Mouse (Mus musculus) urinary bladder, postnatal 36 days (tissue): ENCODE measurements around the gene Adgrv1.

Experiments
- DNase-seq, 2 experiments: peaks; one replicate each; pipeline ENCODE4 v3.0.0; 2022; ENCODE audit warnings: low spot score in 2 of 2, mixed read lengths in 1 of 2

Gene Adgrv1

GRCm38 (mm10) chr13:81610349-81610748 is 22.6 kb downstream of the Adgrv1 start:
- DNase-seq: no peak

DNA sequence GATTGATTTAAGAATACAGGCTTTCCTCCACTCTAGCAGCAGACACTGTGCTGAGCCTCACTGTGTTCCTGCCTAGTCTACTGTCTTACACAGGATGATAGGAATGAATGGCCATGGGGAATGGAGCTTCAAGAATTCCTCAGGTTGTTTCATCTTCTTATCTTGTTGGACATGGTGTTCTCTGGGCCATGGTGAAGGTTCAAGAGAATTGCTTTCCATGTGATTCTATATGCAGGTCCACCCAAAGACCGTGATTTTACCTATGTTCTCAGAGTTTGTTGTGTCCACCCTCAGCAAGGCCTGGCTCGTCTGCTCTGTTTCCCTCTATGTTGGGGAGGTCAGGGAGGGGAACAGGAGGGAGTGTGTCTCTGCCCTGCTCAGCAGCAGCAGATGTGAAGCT is 26.0 kb downstream of the Adgrv1 start:
- DNase-seq: no peak

DNA sequence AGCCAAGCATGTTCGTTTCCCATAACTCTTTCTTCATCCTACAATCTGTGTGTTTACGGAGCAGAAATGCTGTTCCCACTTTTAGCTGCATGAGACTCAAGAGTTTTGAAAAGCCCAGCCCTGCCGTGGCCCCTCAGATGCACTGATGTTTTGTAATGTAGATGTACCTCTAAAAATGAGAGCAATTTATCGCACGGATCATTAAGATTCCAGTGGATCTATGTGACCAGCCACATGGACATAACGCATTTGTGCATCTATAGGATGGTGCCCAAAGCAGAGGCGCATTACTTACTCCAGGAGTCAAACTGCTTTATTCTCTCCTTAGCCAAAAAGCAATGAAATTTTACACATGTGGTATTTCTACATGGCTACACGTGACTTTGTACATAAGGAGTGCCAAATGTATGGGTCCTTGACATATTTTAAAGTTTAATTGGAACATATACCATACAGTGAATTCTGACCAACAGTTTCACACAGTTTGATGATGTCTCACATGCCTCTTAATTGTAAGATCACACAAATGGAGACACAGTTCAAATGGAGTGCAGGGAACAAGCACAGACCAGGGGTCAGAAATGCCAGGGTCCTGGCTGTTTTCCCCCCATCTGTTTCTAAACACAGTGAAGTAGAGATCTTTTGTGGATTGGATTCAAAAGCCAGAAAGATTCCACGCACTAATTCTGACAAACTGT is 35.9 kb downstream of the Adgrv1 start:
- no peak for DNase-seq

DNA sequence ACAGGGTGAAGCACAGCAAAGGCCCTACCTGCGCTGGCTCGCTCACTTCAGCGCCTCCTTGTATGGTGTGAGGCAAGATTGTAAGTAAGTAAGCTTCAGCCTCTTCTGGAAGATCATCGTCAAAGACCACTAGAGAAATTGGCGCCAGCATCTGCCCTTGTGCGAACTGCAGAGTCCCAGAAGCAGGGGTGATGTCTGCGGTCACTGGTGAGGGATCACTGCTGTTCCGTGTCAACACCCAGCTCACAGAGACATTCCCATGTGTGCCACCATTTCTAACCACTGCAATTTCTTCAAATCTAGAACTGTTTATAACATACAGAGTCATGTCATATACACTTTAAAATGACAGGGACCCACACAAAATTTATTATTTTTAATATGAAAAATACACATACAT is 54.3 kb downstream of the Adgrv1 start:
- DNase-seq: no peak

GRCm38 (mm10) chr13:81570241-81570821 is 62.6 kb downstream of the Adgrv1 start:
- no peak for DNase-seq

DNA sequence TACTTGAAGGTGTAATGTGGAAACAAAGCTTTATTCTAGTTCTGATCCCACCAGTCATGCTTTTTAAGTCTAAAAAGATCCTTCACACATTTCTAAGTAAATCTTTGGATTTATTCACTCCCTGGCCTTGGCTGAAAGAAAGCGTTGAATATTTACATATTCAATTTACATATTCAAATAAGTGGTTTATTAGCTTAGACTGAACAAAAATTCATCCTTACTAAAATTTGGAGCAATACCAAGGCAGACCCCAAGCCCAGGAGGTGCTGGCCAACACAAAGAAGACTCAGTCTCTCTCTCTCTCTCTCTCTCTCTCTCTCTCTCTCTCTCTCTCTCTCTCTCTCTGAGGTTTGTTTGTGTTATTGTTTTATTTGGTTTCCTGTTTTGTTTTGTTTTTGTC is 82.9 kb downstream of the Adgrv1 start:
- no peak for DNase-seq

- DNase-seq: no peak
Measured at GRCm38 (mm10) chr13:81534916-81535315, 98.0 kb downstream of the Adgrv1 start.

DNA sequence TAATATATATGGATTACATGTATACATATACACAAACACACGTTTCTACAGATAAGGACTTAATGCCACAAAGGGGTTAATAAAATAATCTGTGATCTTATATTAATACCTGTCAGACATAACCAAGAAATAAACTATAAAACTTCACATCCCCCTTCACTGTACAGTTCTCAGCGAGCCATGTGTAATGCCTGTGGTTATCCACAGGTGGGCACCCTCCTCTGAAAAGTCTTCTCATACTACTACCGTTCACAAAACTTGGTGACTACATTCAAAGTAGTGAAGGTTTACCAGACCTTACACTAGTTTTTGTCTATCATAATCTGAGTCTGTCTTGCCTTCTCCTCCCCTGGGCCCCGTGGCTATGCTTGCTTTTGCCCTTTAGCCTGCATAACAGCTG is 106.3 kb downstream of the Adgrv1 start:
- no peak for DNase-seq

DNA sequence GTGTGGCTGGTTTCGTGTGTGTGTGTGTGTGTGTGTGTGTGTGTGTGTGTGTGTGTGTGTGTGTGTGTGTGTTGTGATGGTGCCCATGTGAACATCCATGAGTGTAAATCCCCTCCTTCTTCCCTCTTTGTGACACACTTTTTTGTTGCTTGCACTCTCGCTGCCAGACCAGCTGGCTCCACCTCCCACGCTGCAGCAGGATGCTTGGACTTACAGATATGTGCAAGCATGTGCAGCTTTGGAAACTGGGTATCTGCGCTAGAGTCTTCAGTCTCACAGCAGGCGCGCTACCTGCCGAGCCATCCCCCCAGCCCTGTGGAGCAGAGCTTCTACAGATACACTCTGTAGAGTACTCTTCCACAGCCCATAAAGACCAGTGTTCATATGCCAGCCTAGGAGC is 122.8 kb downstream of the Adgrv1 start:
- no peak for DNase-seq

- DNase-seq: no peak
Measured at GRCm38 (mm10) chr13:81497035-81497434, 135.9 kb downstream of the Adgrv1 start.

GRCm38 (mm10) chr13:81491971-81492370 is 141.0 kb downstream of the Adgrv1 start:
- no peak for DNase-seq

GRCm38 (mm10) chr13:81486980-81487379 is 146.0 kb downstream of the Adgrv1 start:
- DNase-seq: no peak

DNA sequence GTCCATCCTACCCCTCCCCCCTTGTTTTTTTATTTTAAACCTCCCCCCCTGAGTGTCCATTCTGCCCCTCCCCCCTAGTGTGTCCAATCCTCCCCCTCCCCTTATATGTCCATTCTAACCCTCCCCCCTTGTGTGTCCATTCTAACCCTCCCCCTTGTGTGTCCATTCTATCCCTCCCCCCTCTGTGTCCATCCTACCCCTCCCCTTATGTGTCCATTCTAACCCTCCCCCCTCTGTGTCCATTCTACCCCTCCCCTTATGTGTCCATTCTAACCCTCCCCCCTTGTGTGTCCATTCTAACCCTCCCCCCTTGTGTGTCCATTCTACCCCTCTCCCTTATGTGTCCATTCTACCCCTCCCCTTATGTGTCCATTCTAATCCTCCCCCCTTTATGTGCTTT is 159.2 kb downstream of the Adgrv1 start:
- DNase-seq: no peak

- no peak for DNase-seq
Measured at GRCm38 (mm10) chr13:81466661-81467060, 166.3 kb downstream of the Adgrv1 start.

DNA sequence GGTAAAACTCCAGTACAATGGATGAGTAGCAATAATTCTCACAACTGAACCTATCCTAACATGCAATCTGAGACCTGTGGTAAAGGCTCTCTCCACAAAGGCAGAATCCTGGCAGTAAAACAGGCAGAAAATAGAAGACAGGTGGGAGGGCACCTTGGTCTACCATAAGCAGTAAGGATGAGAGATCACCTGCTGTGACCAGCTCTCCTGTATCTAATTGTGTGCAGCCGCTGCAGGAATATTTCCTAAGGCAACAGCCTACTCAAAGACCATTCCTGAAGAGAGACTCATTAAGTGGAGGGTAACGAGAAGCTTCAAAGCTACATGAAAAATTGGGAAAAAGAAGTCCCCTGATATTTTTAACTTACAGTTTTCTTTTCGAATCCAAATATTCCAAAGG is 167.2 kb downstream of the Adgrv1 start:
- no peak for DNase-seq

DNA sequence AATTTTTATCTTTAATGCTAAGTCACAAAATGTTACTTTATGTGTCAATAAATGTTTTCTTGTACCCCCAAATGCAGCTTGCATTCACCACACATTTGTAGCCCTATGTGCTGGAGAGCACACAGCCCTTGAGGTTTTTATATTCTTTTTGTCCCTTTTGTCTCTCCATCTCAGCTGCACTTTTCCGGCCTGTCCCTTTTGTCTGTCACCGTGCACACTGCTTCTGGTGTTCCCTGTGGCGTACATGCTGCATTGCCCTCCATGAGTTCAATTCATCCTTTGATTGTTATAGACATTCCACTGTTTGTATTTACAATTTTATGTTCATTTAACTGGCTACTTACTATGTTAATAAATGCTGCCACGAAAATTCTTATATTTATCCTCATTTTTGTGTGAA is 183.3 kb downstream of the Adgrv1 start:
- no peak for DNase-seq

GRCm38 (mm10) chr13:81449198-81449597 is 183.8 kb downstream of the Adgrv1 start:
- no peak for DNase-seq

GRCm38 (mm10) chr13:81441412-81441811 is 191.5 kb downstream of the Adgrv1 start:
- DNase-seq: no peak

DNA sequence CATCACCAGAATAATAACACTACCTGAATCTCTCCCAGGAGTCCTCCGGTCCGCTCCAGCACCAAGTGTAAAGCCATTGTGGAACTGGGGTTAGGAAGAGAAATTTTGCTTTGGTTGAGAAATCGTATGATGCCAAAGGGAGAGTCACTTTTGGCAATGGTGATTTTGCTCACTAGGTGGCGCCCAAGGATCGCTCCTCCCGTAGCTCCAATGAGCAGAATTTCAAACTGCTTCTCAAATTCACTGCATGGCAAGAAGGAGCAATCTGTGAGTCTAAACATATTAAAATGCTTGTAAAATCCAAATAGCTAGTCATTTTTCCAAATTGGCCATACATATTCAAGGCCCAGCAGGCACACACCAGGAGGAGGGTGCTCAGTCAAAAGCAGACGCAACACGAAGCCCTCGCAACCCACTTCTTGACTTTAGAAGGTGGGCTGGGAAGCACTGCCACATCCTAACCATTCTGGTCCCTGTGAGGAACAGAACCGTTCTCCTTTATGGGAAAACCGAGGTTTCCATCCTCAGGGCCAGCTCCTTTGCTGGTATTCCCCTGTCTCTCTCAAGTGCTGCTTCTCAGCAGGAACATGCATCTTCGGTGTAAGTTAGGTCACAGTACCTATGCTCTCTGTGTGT is 193.4 kb downstream of the Adgrv1 start:
- peak; percentile 48 to 66 for DNase-seq

- DNase-seq: no peak
Measured at GRCm38 (mm10) chr13:81437088-81437487, 195.9 kb downstream of the Adgrv1 start.

DNA sequence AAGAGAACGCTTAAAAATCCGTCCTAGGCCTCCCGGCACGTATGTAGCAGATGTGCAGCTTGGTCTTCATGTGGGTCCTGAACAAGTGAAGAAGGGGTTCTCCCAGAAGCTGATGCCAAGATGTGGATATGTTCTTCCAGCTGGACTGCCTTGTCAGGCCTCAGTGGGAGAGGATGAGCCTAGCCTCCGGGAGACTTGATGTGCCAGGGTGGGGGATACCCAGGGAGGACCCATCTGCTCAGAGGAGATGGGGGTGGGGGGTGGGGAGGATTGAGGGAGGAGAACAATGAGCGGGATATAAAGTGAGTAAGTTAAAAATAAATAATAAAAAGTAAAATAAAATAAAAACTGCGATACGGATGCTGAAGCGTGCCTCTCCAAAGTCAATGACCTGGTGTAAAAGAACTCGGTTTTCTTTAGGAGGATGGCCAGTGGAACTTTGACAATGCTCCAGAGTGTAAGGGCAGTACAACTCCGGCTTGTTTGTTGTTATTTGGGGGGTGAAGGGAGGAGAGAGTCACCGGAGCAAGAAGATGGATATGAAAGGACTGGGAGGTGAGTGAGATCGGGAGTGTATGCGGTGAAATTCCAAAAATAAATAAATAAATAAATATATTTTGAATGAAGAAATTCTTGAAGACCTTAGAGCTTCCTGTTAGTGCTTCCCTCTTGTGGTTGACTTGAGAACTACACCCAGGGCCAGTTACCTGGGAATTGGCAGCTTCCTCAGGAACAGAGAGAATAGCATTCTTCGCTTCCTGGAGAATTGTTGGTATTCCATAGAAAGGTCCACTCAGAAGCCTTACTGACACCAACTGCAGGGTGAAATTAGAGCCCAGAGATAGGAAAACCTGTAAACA is 205.8 kb downstream of the Adgrv1 start:
- DNase-seq: peak; percentile 29 to 35

GRCm38 (mm10) chr13:81425111-81425510 is 207.8 kb downstream of the Adgrv1 start:
- no peak for DNase-seq
